Mouse (Mus musculus) gastrocnemius, adult 8-10 months (tissue): ENCODE data around the gene Sema6b. TPM values are rescaled to one million over a fixed set of nuclear protein-coding genes. Genes with fewer than 3 reads are reported as not detected.

Experiments used
- DNase-seq, 2 experiments: peaks; one replicate each; pipeline ENCODE4 v3.0.0; 2022; ENCODE audit warnings: low spot score in 2 of 2
- total RNA-seq, 4 experiments: library from RNA; stranded (reverse); gene quantifications; 2 replicates each; pipeline ENCODE4 v1.2.4; 2022

The Sema6b gene
- 1 to 10 TPM; 1.4 to 2.7 (median 1.9) TPM for total RNA-seq

- no peak for DNase-seq
Observed at GRCm38 (mm10) chr17:56139858-56140595, at the start of gene Sema6b. TSS of gene Sema6b (minus strand) at chr17:56140343.

- DNase-seq, result peak; percentile 39 to 53
Observed at GRCm38 (mm10) chr17:56185281-56186141, 45.4 kb upstream of the Sema6b start.

DNA sequence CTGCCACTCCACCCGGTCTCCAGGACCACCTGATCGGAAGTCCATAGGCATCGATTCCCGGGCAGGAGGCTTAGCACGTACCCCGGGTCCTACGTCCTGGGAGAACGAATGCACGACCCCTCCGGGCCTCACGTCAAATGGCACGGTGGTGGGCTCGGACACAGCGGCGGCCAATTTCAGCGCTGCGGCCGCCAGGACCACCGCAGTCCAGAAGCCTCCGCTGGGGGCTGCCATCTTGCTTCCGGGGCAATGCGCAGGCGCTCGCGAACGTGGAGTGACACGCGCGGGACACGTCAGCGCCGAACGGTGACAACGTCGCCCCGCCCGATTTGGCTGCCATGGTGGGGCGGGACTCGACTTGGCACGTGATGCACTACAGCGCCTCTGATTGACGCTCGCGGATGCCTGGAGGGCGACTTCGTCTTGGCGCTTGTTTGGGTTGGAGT, 43.5 kb upstream of the Sema6b start, which contains the start of gene Mydgf:
Gene Mydgf (minus strand): TSS at position 263 of the 446 bp plus-strand sequence.
- peak; percentile 93 to 96 for DNase-seq

- no peak for DNase-seq
Observed at GRCm38 (mm10) chr17:56182975-56183657, 43.0 kb upstream of the Sema6b start.

DNA sequence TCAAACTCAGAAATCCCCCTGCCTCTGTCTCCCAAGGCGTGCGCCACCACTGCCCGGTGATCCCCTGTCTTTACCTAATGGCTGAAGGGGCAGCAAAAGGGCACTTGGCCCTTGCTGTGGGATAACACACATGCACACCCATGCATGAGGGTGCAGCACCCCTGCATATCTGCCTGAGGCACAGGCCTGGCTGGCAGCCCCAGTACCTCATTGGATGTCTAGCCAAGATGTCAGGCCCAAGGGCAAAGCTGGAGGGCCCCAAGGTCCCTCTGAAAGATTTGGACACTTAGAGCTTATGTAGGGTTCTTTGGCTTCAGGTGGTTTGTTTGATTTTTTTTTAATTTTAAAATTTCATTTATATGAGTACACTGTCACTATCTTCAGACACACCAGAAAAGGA, 35.3 kb upstream of the Sema6b start:
- DNase-seq, result no peak

- no peak for DNase-seq
Observed at GRCm38 (mm10) chr17:56173401-56174046, 33.4 kb upstream of the Sema6b start.

DNA sequence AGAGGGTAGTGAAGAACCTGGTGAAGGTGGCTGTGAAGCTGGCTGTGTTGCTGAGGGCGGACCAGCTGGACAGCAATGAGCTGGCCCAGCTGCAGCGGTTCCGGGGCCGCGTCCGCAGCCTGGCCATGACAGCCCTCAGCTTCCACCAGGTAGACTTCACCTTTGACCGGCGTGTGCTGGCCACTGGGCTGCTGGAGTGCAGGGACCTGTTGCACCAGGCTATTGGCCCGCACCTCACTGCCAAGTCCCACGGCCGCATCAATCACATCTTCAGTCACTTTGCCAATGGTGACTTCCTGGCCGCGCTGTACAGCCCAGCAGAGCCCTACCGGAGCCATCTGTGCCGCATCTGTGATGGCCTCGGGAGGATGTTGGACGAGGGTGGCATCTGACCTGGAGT, 31.7 kb upstream of the Sema6b start:
- DNase-seq, result no peak

- no peak for DNase-seq
Observed at GRCm38 (mm10) chr17:56171456-56171855, 31.3 kb upstream of the Sema6b start.

DNA sequence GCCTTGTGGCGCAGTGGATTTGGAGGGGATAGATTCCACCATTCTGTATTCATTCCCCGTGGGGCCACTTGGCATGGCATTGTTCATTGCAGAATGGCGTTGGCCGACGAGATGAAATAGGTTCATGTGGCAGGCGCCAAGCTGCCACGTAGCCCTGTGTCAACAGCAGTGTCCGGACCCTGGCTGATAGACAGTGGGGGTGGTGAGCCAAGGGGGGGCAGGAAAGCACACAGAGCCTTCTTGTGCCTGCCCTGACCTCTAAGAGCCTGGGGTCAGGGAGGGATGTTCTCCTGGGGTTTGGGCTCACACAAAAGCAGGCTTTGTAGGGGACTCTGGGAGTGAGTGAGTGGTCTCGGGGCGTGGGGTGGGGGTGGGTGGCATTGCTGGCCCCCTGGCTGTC, 30.5 kb upstream of the Sema6b start:
- DNase-seq, result no peak

DNA sequence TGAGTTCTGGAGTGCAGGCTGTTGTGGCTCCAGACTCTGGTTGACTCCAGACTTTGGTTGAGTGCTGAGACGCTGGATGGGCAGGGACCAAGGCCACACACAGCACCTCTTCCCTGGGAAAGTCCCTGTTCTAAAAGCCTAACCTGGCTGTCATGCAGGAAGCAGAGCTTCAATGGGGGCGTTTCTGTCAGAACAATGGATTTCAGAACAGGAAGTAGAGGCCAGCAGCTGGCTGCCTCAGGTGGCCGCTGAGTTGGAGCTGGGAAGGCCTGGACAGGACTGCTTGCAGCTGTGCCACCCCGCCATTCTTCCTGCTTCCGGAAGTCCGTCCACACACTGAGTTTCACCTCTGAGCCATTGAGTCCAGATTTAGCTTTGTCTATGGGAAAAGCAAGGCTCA, 29.7 kb upstream of the Sema6b start:
- DNase-seq, result no peak

DNA sequence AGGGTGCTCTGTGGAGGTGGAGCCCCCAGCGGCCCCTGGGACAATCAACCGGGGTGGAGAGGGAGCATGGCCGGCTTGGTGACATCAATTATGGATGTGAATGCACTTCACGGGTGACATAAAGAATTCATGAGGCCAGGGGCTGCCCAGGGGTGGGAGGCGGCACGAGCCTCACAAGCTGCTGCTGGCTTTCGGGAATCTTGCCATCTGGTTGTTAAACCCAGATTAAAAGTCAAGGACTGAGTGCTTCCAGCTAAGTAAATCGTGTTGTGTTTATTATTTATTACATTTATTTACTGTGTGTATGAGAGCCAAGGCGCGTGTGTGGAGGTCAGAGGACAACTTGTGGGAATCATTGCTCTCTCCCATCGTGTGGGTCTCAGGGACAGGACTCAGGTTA, 25.5 kb upstream of the Sema6b start:
- DNase-seq, result no peak

- DNase-seq, result no peak
Observed at GRCm38 (mm10) chr17:56164510-56164909, 24.4 kb upstream of the Sema6b start.

DNA sequence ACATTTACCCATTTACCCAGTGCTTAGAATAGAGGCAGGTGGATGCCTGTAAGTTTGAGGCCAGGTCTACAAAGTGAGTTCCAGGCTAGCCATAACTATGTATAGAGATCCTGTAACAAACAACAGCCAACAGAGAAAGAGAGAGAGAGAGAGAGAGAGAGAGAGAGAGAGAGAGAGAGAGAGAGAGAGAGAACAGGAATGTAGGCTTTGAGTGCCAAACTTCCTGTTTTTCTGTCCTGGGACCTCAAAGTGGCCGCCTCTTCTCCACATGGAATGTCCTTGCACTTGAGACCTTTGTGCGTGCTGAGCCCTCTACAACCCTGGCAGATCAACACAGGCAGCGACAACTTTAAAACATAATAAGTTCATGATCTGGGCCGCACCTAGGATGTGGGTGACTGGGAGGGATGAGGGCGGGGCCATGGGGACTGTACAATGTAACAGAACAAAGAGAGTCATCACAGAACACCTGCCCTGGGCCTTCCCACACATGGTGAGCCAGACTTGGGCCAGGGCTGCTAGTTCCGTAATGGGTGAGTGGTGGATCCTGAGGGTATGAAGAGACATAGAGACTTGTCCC, 23.5 kb upstream of the Sema6b start:
- no peak for DNase-seq

DNA sequence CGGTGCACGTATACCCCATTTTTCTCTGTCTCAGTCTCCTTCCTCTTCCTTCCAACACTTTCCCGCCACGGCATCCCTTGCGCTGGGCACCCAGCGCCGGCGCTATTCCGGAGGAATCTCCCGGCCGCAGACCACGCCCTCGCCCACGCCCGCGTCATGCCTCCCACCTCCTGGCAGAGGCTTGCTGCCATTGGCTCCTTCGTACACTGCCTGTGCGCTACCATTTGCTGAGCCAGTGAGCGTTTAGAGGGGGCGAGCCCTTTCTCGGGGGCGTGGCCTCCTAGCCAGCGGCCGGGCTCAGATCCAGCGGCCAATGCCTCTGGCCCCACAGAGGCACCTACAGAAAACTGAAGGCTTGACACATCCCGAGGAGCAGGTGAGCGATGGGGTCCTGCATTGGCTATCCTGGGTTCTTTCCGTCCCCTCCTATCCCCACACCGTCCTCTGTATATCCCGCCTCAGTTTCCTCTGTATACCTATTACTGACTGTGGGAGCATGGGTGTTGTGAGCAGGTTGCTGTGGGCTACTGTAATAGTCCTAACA, 22.2 kb upstream of the Sema6b start, which contains the start of gene Tnfaip8l1:
Gene Tnfaip8l1 (plus strand): TSS at position 247 of the 544 bp plus-strand sequence.
- peak; percentile 85 to 91 for DNase-seq

- DNase-seq, result peak in 1 of 2 experiments; percentile 55
Observed at GRCm38 (mm10) chr17:56159729-56160128, 19.6 kb upstream of the Sema6b start.

DNA sequence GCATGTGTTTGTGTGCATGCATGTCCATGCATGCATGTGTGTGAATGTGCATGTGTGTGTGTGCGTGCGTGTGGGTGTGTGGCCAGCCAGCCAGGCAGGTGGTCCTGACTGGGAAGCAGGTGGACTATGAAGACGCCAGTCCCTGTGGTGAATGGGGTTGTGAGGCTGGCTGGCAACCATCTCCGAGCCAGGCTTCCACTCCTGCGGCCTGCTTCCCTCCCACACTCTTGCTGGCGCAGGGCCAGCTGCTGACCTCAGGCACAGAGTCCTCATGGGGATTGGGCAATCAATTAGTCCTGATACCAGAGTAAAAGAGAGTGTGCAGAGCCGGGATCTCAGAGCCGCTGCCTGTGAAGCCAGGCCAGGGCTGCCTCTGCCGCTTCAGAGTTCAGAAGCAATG, 13.5 kb upstream of the Sema6b start:
- peak; percentile 35 to 38 for DNase-seq

GRCm38 (mm10) chr17:56149897-56150296, 9.8 kb upstream of the Sema6b start:
- DNase-seq, result no peak

DNA sequence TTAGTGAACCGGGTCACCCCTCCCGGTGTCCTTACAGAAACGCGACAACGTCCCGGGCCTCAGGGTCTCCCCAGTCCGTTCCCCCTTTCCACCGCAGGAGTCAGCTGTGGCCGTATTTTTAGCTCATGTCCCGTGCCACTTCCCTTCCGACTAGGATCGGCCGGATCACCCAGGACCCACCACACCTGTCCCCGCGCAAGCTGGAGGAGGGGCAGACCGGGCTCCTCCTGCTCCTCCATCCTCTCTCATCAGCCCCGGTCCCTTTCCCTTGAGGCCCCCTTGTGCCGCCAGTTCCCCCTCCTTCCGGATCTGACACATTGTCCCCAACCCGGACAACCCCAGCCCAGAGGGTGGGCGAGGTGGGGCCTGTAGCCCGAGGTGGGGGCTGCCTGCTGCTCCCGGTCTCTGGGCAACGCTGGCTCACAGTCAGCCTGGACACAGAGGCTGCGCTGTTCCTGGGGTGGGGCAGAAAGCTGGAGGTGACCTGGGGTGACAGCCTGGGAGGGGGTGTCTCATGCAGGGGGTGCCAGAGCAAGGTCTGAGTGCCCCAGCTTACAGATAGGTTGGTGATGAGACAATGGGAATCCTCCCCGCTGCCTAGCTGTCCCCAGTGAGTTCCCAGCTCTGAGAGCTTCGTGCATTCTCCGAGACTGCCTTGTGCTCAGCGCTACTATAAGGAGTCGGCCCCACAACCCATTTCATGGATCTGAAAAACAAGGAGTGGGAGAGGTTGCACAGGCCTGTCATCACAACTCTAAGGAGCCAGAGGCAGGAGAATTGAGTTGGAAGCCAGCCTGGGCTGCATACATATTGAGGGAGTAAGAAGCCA, 8.9 kb upstream of the Sema6b start:
- no peak for DNase-seq

- no peak for DNase-seq
Observed at GRCm38 (mm10) chr17:56148280-56148679, 8.1 kb upstream of the Sema6b start.

DNA sequence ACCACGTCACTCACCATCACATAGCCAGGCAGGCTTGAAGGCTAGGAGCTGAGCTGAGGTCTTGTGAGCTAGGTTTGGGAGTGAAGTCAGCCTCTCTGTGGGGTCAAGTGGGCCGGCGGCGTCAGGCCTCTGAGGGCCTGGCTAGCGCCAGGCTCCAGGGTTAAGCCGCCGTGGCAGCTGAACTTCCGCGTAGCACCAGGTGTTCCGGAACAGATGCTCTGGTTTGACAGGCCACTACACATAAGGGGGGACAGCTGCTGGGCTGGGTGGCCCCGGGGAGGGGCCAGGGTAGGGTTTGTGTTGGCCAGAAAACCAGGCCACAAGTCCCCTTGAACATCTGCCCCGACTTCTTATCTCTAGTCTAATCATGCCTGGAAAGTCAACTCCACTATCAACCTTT, 7.3 kb upstream of the Sema6b start:
- DNase-seq, result no peak
